Mouse (Mus musculus): ENCODE results near the gene Arhgap35.
"Not testable (repeated sequence)": the region's sequence is repeated elsewhere in the genome, so short reads cannot be mapped to it uniquely, and the experiment has no call there.

Gene Arhgap35

GRCm38 (mm10) chr7:16614888-16615715 is at the start of gene Arhgap35:
Gene Arhgap35, minus strand, starts transcription at chr7:16614993.
- peak; percentile 99 for DNase-seq

- DNase-seq: no peak
Measured at GRCm38 (mm10) chr7:16644260-16644659, 29.5 kb upstream of the Arhgap35 start.

- DNase-seq: not testable (repeated sequence)
Measured at GRCm38 (mm10) chr7:16643106-16643505, 28.3 kb upstream of the Arhgap35 start.

GRCm38 (mm10) chr7:16639028-16639427 is 24.2 kb upstream of the Arhgap35 start:
- DNase-seq: peak; percentile 39

- DNase-seq: no peak
Measured at GRCm38 (mm10) chr7:16635116-16635515, 20.3 kb upstream of the Arhgap35 start.

- DNase-seq: not testable (repeated sequence)
Measured at GRCm38 (mm10) chr7:16633913-16634312, 19.1 kb upstream of the Arhgap35 start.

- no peak for DNase-seq
Measured at GRCm38 (mm10) chr7:16631932-16632331, 17.1 kb upstream of the Arhgap35 start.

GRCm38 (mm10) chr7:16631025-16631424 is 16.2 kb upstream of the Arhgap35 start:
- no peak for DNase-seq

GRCm38 (mm10) chr7:16629598-16630296 is 15.0 kb upstream of the Arhgap35 start:
- peak; percentile 65 for DNase-seq

- DNase-seq: peak; percentile 63
Measured at GRCm38 (mm10) chr7:16628096-16628771, 13.4 kb upstream of the Arhgap35 start.

GRCm38 (mm10) chr7:16623687-16624086 is 8.9 kb upstream of the Arhgap35 start:
- DNase-seq: no peak

GRCm38 (mm10) chr7:16623131-16623530 is 8.3 kb upstream of the Arhgap35 start:
- DNase-seq: no peak

GRCm38 (mm10) chr7:16621066-16621622 is 6.4 kb upstream of the Arhgap35 start:
- no peak for DNase-seq

- peak; percentile 77 for DNase-seq
Measured at GRCm38 (mm10) chr7:16618661-16619211, 3.9 kb upstream of the Arhgap35 start.

GRCm38 (mm10) chr7:16617045-16617444 is 2.3 kb upstream of the Arhgap35 start:
- DNase-seq: peak; percentile 77

- DNase-seq: no peak
Measured at GRCm38 (mm10) chr7:16614171-16614887, 464 bp downstream of the Arhgap35 start.

GRCm38 (mm10) chr7:16613461-16614170 is 1.2 kb downstream of the Arhgap35 start:
- no peak for DNase-seq

- no peak for DNase-seq
Measured at GRCm38 (mm10) chr7:16610345-16610744, 4.4 kb downstream of the Arhgap35 start.

GRCm38 (mm10) chr7:16608961-16609360 is 5.8 kb downstream of the Arhgap35 start:
- no peak for DNase-seq

- no peak for DNase-seq
Measured at GRCm38 (mm10) chr7:16608046-16608445, 6.7 kb downstream of the Arhgap35 start.

GRCm38 (mm10) chr7:16606808-16607207 is 8.0 kb downstream of the Arhgap35 start:
- DNase-seq: not testable (repeated sequence)
